Comparison of ENCODE assay signal across 28 mouse cellular contexts in genomic region chr11:102198245-102198644, GRCm38 (mm10). TPM values are rescaled to one million over a fixed set of nuclear protein-coding genes. Genes with fewer than 3 reads are reported as not detected.
DNase-seq lines count a peak whose midpoint lies in the region; ATAC-seq and TF ChIP-seq lines count a peak whose summit lies in the region.
"Had no signal": no experiment of that assay in that cellular context is flagged by ENCODE, and none has a peak within 500 bp of the region (broad histone marks: within the 10 kb centered on the region; RNA-seq: fewer than 3 reads in every experiment).

No protein-coding gene starts in this region.

- peaks cover 8% of the 10 kb centered on the region for H3K4me1 ChIP-seq in heart, embryonic 12.5 days (replicated peaks)
- H3K4me1 ChIP-seq: embryonic facial prominence, embryonic 12.5 days; forebrain, embryonic 12.5 days had no signal

- intact Hi-C loops in left cerebral cortex, adult 2 months (cut with DNase I) = loop anchor here (10.0 kb wide), 1 partner anchor 237 kb away; the partner anchor contains the start of gene Grn

- H3K9ac ChIP-seq in heart, embryonic 12.5 days = 0 out of 2 replicates have a peak overlapping the region, but pooled peaks have one; percentile 16
- H3K9ac ChIP-seq: embryonic facial prominence, embryonic 12.5 days; forebrain, embryonic 12.5 days; hindbrain, embryonic 14.5 days; liver, embryonic 15.5 days had no signal

- H3K27me3 ChIP-seq in heart, embryonic 12.5 days (replicated peaks) = no peaks in the 10 kb centered on the region
- H3K27me3 ChIP-seq: embryonic facial prominence, embryonic 12.5 days; forebrain, embryonic 12.5 days; liver, embryonic 15.5 days had no signal

- H3K9me3 ChIP-seq in heart, embryonic 12.5 days (replicated peaks) = no peaks in the 10 kb centered on the region
- H3K9me3 ChIP-seq: embryonic facial prominence, embryonic 12.5 days; forebrain, embryonic 12.5 days; liver, embryonic 15.5 days had no signal

- H3K27ac ChIP-seq in heart, embryonic 12.5 days (ENCODE audit: poor library complexity, severe bottlenecking) = no peak overlapping the region
- H3K27ac ChIP-seq in layer of hippocampus, adult 2 months = peak overlapping the region; percentile 48; the same call in 1 of the 2 replicates
- H3K27ac ChIP-seq in left cerebral cortex, adult 2 months = no peak overlapping the region
- H3K27ac ChIP-seq: embryonic facial prominence, embryonic 12.5 days; forebrain, embryonic 12.5 days; hindbrain, embryonic 14.5 days; liver, embryonic 15.5 days had no signal

- 74% methylated on average over 6 of the region's 6 CpGs for WGBS in heart, embryonic 12.5 days

- TF ChIP-seq CTCF in layer of hippocampus, adult 2 months (conservative IDR thresholded peaks at IDR 0.05) = peak; percentile 25; the same call in 1 of the 2 replicates
- no peak; the same call in 1 of the 2 replicates for TF ChIP-seq CTCF in left cerebral cortex, adult 2 months (IDR thresholded peaks at IDR 0.05)

- H3K36me3 ChIP-seq in heart, embryonic 12.5 days = peaks cover 98% of the 10 kb centered on the region

- H3K4me3 ChIP-seq in heart, embryonic 12.5 days = no peak overlapping the region
- no peak overlapping the region for H3K4me3 ChIP-seq in layer of hippocampus, adult 2 months
- no peak overlapping the region for H3K4me3 ChIP-seq in left cerebral cortex, adult 2 months
- H3K4me3 ChIP-seq: embryonic facial prominence, embryonic 12.5 days; forebrain, embryonic 12.5 days; liver, embryonic 15.5 days had no signal

- no peak overlapping the region for H3K4me2 ChIP-seq in heart, embryonic 12.5 days
- H3K4me2 ChIP-seq: embryonic facial prominence, embryonic 12.5 days; forebrain, embryonic 12.5 days; heart, embryonic 11.5 days; hindbrain, embryonic 14.5 days; liver, embryonic 15.5 days; midbrain, embryonic 11.5 days had no signal

- ATAC-seq in heart, embryonic 12.5 days (ENCODE audit: insufficient number of reproducible peaks, low FRiP score) = no peak
- ATAC-seq: inflammation-experienced regulatory T-cells, adult 6 months; midbrain, embryonic 16.5 days had no signal

- DNase-seq in heart, adult 8-10 months (ENCODE audit: low spot score) = no peak
- no peak for DNase-seq in layer of hippocampus, adult 2 months (ENCODE audit: low spot score in 2 of 2)
- no peak for DNase-seq in layer of hippocampus, adult 18-20 months (ENCODE audit: low spot score in 2 of 2)
- DNase-seq in lung, postnatal 10 days = peak; percentile 1
- no peak for DNase-seq in lung, postnatal 4 days
- no peak for DNase-seq in left cerebral cortex, adult 2 months (ENCODE audit: extremely low spot score in 1 of 2, low spot score in 2 of 2)
- DNase-seq: adrenal gland, postnatal 14 days; cerebellum, adult 11 months; cerebellum, adult 9-10 months; cerebellum, postnatal 36 days; embryo, embryonic 11 days; gastrocnemius, postnatal 25 days; heart, adult 11 months; heart, postnatal 4 days; kidney, adult 8-10 months; left cerebral cortex, postnatal 4 days; right cerebral cortex, adult 18-20 months; spleen, adult 18-20 months had no signal

RNA-seq across cellular contexts. Expression of gene G6pc3, which starts 8.8 kb away (rescaled TPM):
- 27.1 and 28.0 TPM in 2 replicates for polyA plus RNA-seq in heart, embryonic 12.5 days (2016; fragmentation: Nextera tagmentation; extraction: Ambion mirVana)
- total RNA-seq in heart, adult 8-10 months (2022) = 10 to 100 TPM; 52.2 to 60.3 (median 58.6) TPM
- total RNA-seq in layer of hippocampus, adult 2 months (2021) = 10 to 100 TPM; 58.2 to 59.7 TPM
- 10 to 100 TPM; 61.0 to 65.1 TPM for total RNA-seq in layer of hippocampus, adult 18-20 months (2021)
- 10 to 100 TPM; 62.9 to 69.8 TPM for total RNA-seq in left cerebral cortex, adult 2 months (2021)

RNA-seq across cellular contexts. Expression of gene Lsm12, which starts 13.1 kb away (rescaled TPM):
- 90.9 and 94.3 TPM in 2 replicates for polyA plus RNA-seq in heart, embryonic 12.5 days (2016; fragmentation: Nextera tagmentation; extraction: Ambion mirVana)
- total RNA-seq in heart, adult 8-10 months (2022) = 10 to 100 TPM; 45.4 to 51.9 (median 48.8) TPM
- total RNA-seq in layer of hippocampus, adult 2 months (2021) = 10 to 100 TPM; 56.6 to 56.9 TPM
- 10 to 100 TPM; 59.3 to 59.4 TPM for total RNA-seq in layer of hippocampus, adult 18-20 months (2021)
- total RNA-seq in left cerebral cortex, adult 2 months (2021) = 10 to 100 TPM; 55.2 to 58.9 TPM

RNA-seq across cellular contexts. Expression of gene Hdac5, which starts 31.7 kb away (rescaled TPM):
- polyA plus RNA-seq in heart, embryonic 12.5 days (2016; fragmentation: Nextera tagmentation; extraction: Ambion mirVana) = 92.2 and 95.9 TPM in 2 replicates
- 100 to 1,000 TPM; 114 to 136 (median 121) TPM for total RNA-seq in heart, adult 8-10 months (2022)
- total RNA-seq in layer of hippocampus, adult 2 months (2021) = 100 to 1,000 TPM; 233 to 243 TPM
- 100 to 1,000 TPM; 258 to 266 TPM for total RNA-seq in layer of hippocampus, adult 18-20 months (2021)
- 100 to 1,000 TPM; 286 to 315 TPM for total RNA-seq in left cerebral cortex, adult 2 months (2021)

RNA-seq across cellular contexts. Expression of gene Tmem101, which starts 42.0 kb away (rescaled TPM):
- 36.8 and 37.6 TPM in 2 replicates for polyA plus RNA-seq in heart, embryonic 12.5 days (2016; fragmentation: Nextera tagmentation; extraction: Ambion mirVana)
- total RNA-seq in heart, adult 8-10 months (2022) = 10 to 100 TPM; 12.7 to 15.5 (median 14.9) TPM
- total RNA-seq in layer of hippocampus, adult 2 months (2021) = 10 to 100 TPM; 26.5 to 27.1 TPM
- 10 to 100 TPM; 25.0 to 27.2 TPM for total RNA-seq in layer of hippocampus, adult 18-20 months (2021)
- 10 to 100 TPM; 20.8 to 23.0 TPM for total RNA-seq in left cerebral cortex, adult 2 months (2021)

RNA-seq across cellular contexts. Expression of gene BC030867, which starts 50.4 kb away (rescaled TPM):
- 14.0 and 14.3 TPM in 2 replicates for polyA plus RNA-seq in heart, embryonic 12.5 days (2016; fragmentation: Nextera tagmentation; extraction: Ambion mirVana)
- under 1 TPM; 0.12 to 0.23 (median 0.18) TPM for total RNA-seq in heart, adult 8-10 months (2022)
- total RNA-seq in layer of hippocampus, adult 2 months (2021) = 1 to 10 TPM; 1.0 to 1.1 TPM
- 1 to 10 TPM in 1 of 2 experiments, under 1 TPM in 1; 0.86 to 1.8 TPM for total RNA-seq in layer of hippocampus, adult 18-20 months (2021)
- total RNA-seq in left cerebral cortex, adult 2 months (2021) = 1 to 10 TPM; 1.0 to 2.0 TPM
- total RNA-seq: gastrocnemius, postnatal 25 days; neutrophil, adult 5-6 weeks had no signal
